Mouse (Mus musculus) bone marrow, adult 2 months (tissue): ENCODE measurements around the gene Cldn14.

Experiments used
- CTCF ChIP-seq: fragments of 200-500 bp; IDR thresholded peaks from 2 replicates; pipeline ENCODE4 v1.5.1; 2011; ENCODE audit warnings: low read length, control low read depth; ENCODE audit not compliant: control insufficient read depth, insufficient read depth
- POLR2A ChIP-seq: fragments of 200-500 bp; IDR thresholded peaks from 2 replicates; pipeline ENCODE4 v1.6.1; 2011; ENCODE audit warnings: low read depth, mild to moderate bottlenecking, control low read depth, low read length, borderline replicate concordance; ENCODE audit not compliant: control insufficient read depth

DNA sequence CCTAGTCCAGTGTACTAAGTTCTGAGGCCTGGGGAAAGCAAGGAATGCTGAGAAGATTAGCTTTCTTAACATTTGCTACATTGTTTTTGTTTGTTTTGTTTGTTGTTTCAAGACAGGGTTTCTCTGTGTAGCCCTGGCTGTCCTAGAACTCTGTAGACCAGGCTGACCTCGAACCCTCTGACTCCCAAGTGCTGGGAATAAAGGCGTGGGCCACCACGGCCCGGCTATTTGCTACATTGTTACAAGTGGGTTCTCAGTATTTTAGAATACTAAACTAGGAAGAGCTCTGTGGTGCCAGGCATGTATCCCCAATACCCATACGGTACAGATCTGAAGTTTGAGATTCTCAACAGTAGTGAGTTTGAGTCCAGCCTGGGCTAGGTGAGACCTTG is 123.9 kb downstream of the Cldn14 start:
- no peak for TF ChIP-seq CTCF
- TF ChIP-seq POLR2A, result no peak
